Mouse (Mus musculus) megakaryocyte, embryonic 14.5 days (primary cell): ENCODE data around the gene Sun5.

ENCODE experiments used
- FLI1 ChIP-seq: IDR thresholded peaks from 2 replicates; pipeline ENCODE4 v1.6.1; 2012; ENCODE audit warnings: low read length, inconsistent platforms, mixed read lengths
- GATA1 ChIP-seq: IDR thresholded peaks from 3 replicates; pipeline ENCODE4 v1.6.1; 2012; ENCODE audit warnings: mixed read lengths, low read length, inconsistent platforms, borderline replicate concordance

DNA sequence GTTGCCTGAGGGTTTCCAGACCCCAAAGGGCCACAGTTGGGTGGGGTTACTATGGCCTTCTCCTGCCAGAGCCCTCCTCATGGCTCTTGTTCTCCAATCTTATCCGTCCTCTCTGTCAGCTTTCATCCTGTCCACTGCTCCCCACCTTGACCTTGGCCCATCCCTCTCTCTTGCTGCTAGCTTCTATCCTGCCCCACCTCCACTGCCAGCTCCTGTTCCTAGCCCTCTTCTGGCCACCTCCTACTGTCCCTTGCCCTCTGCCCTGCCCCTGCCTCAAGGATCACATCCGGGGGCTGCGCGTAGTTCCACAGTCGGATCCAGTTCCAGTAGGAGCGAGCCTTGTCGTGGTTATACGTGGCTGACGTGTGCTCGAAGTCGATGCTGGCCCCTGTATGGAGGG, 10.6 kb downstream of the Sun5 start:
- TF ChIP-seq GATA1 (no peak), FLI1 (no peak)
